Mouse (Mus musculus) gastrocnemius, postnatal 25 days (tissue): ENCODE measurements around the gene Gm8113. TPM values are rescaled to one million over a fixed set of nuclear protein-coding genes. Genes with fewer than 3 reads are reported as not detected.
"Not testable (repeated sequence)": the region's sequence is repeated elsewhere in the genome, so short reads cannot be mapped to it uniquely, and the experiment has no call there.

Experiments used
- DNase-seq: peaks from one replicate; pipeline ENCODE4 v3.0.0; 2022
- long read RNA-seq, 2 experiments: library from polyadenylated mRNA; stranded (forward); transcript quantifications; one replicate each; pipeline ENCODE4 v2.0.0; 2021
- total RNA-seq, 2 experiments: library from RNA; stranded (reverse); gene quantifications; 1 replicate in 1 of 2; 2 replicates in 1 of 2; pipeline ENCODE4 v1.2.3; 2021

Gene Gm8113
- total RNA-seq, result under 1 TPM in 1 of 2 experiments, not detected in 1; 0.28 TPM
- long read RNA-seq, experiment 1, result 0 reads
- long read RNA-seq, experiment 2, result 0 reads

DNA sequence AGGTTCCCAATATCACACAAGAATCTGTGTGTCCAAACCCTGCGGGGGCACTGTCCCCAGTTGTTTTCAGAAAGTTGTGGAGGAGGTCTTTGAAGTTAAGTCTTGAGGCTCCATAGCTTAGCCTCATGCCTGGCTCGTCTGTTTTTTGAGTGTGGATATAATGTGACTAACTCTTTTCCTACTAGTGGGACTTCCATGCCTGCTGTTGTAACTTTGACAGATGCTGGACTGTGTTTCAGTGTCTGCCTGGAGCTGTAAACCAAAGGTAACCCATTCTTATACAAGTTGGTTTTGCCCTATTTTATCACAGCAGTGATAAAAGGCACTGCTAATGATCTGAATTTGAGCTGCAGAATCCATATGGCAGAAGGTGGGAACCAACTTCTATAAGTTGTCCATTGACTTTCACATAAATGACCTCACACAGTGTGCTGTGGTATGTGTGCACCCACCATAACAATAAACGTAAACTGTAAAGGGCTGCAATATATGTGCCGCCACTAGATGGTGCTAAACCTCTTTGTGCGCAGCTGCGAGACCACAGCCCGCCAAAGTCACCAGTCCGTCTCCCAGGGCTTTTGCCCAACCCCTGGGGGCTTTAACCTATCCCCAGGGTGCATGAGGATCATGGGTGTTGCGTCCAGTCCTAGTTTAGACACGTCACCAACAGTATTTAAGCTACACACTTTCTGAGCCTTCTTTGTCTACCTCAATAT is at the start of gene Gm8113:
TSS of gene Gm8113 (plus strand) at position 703 of the 716 bp plus-strand sequence.
- DNase-seq, result peak; percentile 14

DNA sequence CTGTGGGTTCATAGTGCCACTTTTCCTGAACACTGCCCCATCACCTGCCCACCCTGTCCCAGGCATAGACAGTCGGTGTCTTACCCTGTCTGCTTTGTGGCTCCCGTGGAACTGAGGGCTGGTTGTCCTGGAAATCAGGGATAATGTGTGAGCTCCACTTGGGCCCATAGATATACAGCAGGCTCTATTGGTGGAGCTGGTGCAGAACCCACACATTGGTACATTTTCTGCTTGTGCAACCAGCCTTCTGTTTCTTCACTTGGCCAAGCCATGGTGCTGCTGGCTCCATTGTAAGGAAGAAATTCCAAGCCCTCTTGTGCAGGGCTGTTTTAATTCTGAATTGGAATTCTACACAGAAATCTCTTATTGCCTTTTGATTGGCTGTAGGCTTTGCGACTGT is 49.8 kb upstream of the Gm8113 start, which contains the start of gene Ear1:
TSS of gene Ear1 (minus strand) at position 101 of the 400 bp plus-strand sequence.
- not testable (repeated sequence) for DNase-seq

DNA sequence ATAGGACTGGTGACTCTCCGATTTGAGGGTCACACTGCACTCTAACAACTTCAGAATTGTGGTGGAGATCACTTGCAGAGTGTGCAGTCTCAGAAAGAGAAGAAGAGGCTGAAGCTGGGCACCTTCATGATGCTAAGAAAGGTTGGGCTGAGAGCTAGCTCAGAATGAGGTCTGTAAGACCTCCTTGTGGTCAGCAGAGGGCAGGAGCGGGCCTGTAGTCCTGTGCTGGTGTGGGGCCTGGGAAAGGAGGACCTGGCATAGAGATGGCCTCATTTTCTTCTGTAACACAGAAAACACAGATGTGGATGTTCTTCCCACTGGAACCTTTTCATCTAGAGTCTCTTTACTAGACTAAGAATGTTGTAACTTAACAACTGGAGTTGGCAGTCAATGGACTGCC is 47.4 kb upstream of the Gm8113 start:
- DNase-seq, result not testable (repeated sequence)

DNA sequence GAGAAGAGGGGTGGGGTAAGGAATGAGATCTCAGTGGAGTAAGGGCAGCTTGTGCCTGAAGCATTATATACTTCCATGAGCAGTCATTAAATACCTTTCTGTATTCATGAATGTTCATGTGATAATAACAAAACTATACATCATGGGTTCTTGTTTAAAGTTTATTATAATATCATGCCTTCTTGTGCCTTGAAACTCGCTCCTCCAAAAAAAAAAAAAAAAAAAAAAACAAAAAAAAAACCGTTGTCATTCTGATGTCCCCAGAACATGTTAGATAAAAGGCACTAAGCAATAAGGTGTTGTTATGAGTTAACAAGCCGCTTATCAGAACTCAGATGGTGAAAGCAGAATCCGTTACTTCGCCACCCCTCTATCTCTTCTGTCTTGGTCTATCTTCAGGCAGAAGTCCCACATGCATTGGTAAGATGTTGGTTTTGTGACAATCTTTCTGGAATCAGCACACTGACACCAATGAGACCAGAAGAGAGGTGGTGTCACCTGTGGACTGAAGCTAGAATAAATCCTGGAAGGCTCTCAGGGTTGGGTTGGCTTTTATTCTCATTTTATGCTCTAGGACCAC is 45.1 kb upstream of the Gm8113 start:
- not testable (repeated sequence) for DNase-seq

GRCm38 (mm10) chr14:43886235-43886634 is 39.0 kb upstream of the Gm8113 start:
- not testable (repeated sequence) for DNase-seq

DNA sequence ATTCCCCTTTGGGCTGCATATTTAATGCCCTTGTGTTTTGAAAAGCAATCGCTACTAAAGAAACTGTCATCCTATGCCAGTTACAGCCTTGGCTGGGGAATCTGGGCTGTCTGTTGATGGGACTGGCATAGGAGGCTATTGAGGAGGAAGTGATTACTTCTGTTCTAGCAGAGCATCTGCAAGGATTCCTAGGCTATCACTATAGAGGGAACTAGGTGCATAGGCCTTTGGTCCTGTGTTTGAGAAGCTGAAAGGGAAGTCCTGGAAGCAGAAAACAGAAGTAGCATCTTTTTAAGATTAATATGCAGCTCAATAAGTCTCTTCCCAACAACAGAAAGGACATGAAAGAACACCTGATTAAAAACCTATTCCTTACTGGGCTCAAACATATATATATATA is 33.9 kb upstream of the Gm8113 start:
- DNase-seq, result not testable (repeated sequence)

DNA sequence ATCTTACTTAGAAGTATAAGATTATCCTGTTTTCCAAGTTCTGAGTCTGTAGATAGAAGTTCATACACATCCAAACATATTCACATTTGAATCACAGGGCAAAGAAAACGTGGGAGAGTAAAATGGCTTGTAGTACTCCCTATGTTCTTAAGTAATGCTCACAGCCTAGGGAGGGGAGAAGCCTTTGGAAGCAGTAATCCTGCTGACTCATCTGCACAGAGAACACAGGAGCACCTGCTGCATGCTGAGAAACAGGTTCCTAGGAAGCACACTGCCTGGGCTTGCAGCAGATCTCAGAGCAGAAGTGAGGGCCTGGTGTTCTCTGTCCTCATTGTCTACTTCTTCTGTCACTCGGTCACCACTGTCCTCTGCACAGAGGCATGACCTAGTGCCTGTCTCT is 29.8 kb upstream of the Gm8113 start:
- not testable (repeated sequence) for DNase-seq

DNA sequence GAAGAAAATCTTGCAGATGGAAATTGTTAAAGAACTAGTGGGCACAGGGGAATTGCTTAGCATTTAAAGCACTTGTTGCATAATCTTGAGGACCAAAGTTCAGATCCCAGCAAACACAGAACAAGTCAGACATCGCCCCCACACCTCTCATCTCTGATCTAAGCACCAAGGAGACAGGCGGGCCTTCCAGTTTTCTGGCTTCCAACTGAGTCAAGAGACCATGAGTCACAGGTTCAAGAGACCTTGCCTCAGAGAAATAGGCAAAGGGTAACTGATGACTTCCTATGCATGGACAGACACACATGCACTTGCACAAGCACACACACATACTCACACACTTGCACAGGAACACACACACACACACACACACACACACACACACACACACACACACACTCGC is 26.6 kb upstream of the Gm8113 start:
- not testable (repeated sequence) for DNase-seq

DNA sequence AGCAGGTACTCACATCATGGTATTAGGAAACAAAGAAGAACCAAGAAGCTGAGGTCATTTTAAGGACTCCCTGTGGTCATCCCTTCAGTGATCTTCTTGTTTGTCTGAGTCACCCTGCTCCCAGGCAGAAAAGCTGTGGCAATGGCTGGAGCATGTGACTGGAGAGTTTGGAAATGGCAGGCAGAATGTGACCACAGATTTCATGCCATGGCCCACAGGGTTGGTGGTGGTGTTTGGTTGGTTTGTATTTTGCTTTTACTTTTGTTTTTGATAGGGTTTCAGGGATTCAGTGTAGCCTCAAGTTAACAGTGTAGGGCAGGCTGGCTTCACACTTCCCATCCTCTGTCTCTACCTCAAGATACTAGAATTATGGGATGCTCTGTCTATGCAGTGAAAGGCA is 7.0 kb upstream of the Gm8113 start:
- not testable (repeated sequence) for DNase-seq

- DNase-seq, result not testable (repeated sequence)
These were observed 1.7 kb upstream of the Gm8113 start, which contains the start of gene Ear10 for GRCm38 (mm10) chr14:43923459-43923858. Gene Ear10, minus strand, starts transcription at chr14:43923559.

DNA sequence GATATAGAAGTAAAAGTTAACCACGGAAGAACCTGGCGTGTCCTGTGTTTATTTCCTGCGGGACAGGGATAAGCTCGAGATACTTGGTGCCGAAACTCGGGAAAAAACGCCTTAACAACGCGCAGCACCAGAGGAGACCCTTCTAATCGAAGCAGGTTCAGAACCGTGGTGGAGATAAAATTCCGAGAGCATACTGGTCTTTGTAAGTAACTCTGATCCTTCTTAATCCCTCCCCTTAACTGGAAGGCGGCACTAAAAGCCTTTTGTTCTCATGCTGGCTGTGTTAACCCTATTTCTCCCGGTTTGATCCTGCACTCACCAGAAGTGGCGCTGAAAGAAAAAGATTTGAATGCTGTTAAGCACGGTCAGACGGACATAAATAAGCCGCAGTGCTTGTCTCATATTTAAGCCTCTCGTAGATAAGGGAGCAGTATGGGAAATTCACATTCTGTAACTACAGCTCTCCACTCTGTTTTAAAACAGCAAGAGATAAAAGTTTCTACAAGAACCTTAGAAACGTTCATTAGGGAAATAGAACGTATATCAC is 287 bp downstream of the Gm8113 start:
- not testable (repeated sequence) for DNase-seq

- not testable (repeated sequence) for DNase-seq
These were observed 7.8 kb downstream of the Gm8113 start for GRCm38 (mm10) chr14:43932991-43933390.

GRCm38 (mm10) chr14:43933399-43933798 is 8.2 kb downstream of the Gm8113 start:
- not testable (repeated sequence) for DNase-seq

GRCm38 (mm10) chr14:43953382-43953781 is 28.2 kb downstream of the Gm8113 start:
- DNase-seq, result not testable (repeated sequence)

GRCm38 (mm10) chr14:43955074-43955473 is 29.9 kb downstream of the Gm8113 start:
- not testable (repeated sequence) for DNase-seq

DNA sequence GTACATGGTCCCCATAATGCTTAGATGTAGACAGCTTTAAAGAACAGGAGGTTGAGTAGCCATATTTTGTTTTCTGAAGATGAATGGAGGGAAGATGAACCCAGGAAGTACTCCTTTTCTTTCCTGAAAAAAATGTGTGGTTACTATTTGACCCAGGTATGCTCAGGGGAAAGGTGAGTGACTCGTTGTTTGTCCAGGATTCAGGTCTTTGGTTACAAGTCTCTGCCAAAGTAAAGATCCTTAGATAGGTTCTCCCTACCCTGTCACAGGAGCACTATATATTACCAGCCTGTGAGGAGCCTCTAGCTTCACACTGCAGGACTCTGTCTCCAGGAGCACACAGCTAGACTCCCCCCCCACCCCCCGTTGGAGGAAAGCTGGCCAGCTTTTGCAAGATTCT is 31.6 kb downstream of the Gm8113 start, which contains the start of gene Ang5:
TSS of gene Ang5 (plus strand) at position 301 of the 400 bp plus-strand sequence.
- not testable (repeated sequence) for DNase-seq

Other genes with a start within 250 kb of the Gm8113 start
- gene Gm8165, start 248.2 kb upstream of the Gm8113 start, total RNA-seq, result not detected
- gene Gm7324, start 227.6 kb upstream of the Gm8113 start, total RNA-seq, result under 1 TPM; 0.27 to 0.36 TPM
- not detected for gene Gm16506, start 197.9 kb upstream of the Gm8113 start, total RNA-seq
- gene Gm6526, start 177.5 kb upstream of the Gm8113 start, total RNA-seq, result not detected
- gene Gm8180, start 140.6 kb upstream of the Gm8113 start, total RNA-seq, result not detected
- gene Ear1, start 49.9 kb upstream of the Gm8113 start, total RNA-seq, result not detected
- not detected for gene Ear10, start 1.8 kb upstream of the Gm8113 start, total RNA-seq
- not detected for gene Ang5, start 31.7 kb downstream of the Gm8113 start, total RNA-seq
- gene Ang6, start 76.9 kb downstream of the Gm8113 start, total RNA-seq, result not detected
- gene Ear2, start 177.3 kb downstream of the Gm8113 start, total RNA-seq, result under 1 TPM in 1 of 2 experiments, not detected in 1; 0.40 TPM
- gene Gm3327, start 198.5 kb downstream of the Gm8113 start, total RNA-seq, result not detected